Mouse (Mus musculus) retina, postnatal 1 day (tissue): Measurements from ENCODE around the gene Kazn.
A peak's percentile ranks its signal among the peaks of the same experiment; 100 is the strongest.

Experiments used
- DNase-seq: peaks from one replicate; pipeline ENCODE4 v3.0.0-alpha.2; 2012

The Kazn gene

GRCm38 (mm10) chr4:142097871-142098270, 141.3 kb downstream of the Kazn start:
- DNase-seq = peak; percentile 40

- DNase-seq = peak; percentile 87
Observed at GRCm38 (mm10) chr4:142095513-142096241, 143.5 kb downstream of the Kazn start.

GRCm38 (mm10) chr4:142094386-142094785, 144.8 kb downstream of the Kazn start:
- DNase-seq = no peak

GRCm38 (mm10) chr4:142091100-142091499, 148.1 kb downstream of the Kazn start:
- DNase-seq = no peak

GRCm38 (mm10) chr4:142089966-142090365, 149.2 kb downstream of the Kazn start:
- no peak for DNase-seq

GRCm38 (mm10) chr4:142088836-142089235, 150.4 kb downstream of the Kazn start:
- DNase-seq = no peak

GRCm38 (mm10) chr4:142088409-142088808, 150.8 kb downstream of the Kazn start:
- DNase-seq = no peak

- DNase-seq = no peak
Observed at GRCm38 (mm10) chr4:142084936-142085563, 154.2 kb downstream of the Kazn start.

- peak; percentile 70 for DNase-seq
Observed at GRCm38 (mm10) chr4:142084131-142084899, 154.9 kb downstream of the Kazn start, which contains the start of gene Tmem51. Gene Tmem51 (minus strand): TSS chr4:142084304.

GRCm38 (mm10) chr4:142083762-142084130, 155.5 kb downstream of the Kazn start:
- DNase-seq = peak; percentile 77

- no peak for DNase-seq
Observed at GRCm38 (mm10) chr4:142083193-142083592, 156.0 kb downstream of the Kazn start.

GRCm38 (mm10) chr4:142082703-142083102, 156.5 kb downstream of the Kazn start:
- no peak for DNase-seq

GRCm38 (mm10) chr4:142081631-142082283, 157.4 kb downstream of the Kazn start:
- DNase-seq = no peak

- DNase-seq = peak; percentile 59
Observed at GRCm38 (mm10) chr4:142080901-142081630, 158.1 kb downstream of the Kazn start.

GRCm38 (mm10) chr4:142080487-142080767, 158.8 kb downstream of the Kazn start:
- no peak for DNase-seq

- no peak for DNase-seq
Observed at GRCm38 (mm10) chr4:142079629-142080486, 159.3 kb downstream of the Kazn start.

- DNase-seq = no peak
Observed at GRCm38 (mm10) chr4:142077572-142078271, 161.5 kb downstream of the Kazn start.

- DNase-seq = no peak
Observed at GRCm38 (mm10) chr4:142076883-142077282, 162.3 kb downstream of the Kazn start.

GRCm38 (mm10) chr4:142075931-142076330, 163.3 kb downstream of the Kazn start:
- DNase-seq = no peak

GRCm38 (mm10) chr4:142074060-142074732, 165.0 kb downstream of the Kazn start:
- no peak for DNase-seq
